Mouse (Mus musculus): Measurements from ENCODE around the gene Gpr174.
"Not testable (repeated sequence)": the region's sequence is repeated elsewhere in the genome, so short reads cannot be mapped to it uniquely, and the experiment has no call there.

Gpr174 gene

DNA sequence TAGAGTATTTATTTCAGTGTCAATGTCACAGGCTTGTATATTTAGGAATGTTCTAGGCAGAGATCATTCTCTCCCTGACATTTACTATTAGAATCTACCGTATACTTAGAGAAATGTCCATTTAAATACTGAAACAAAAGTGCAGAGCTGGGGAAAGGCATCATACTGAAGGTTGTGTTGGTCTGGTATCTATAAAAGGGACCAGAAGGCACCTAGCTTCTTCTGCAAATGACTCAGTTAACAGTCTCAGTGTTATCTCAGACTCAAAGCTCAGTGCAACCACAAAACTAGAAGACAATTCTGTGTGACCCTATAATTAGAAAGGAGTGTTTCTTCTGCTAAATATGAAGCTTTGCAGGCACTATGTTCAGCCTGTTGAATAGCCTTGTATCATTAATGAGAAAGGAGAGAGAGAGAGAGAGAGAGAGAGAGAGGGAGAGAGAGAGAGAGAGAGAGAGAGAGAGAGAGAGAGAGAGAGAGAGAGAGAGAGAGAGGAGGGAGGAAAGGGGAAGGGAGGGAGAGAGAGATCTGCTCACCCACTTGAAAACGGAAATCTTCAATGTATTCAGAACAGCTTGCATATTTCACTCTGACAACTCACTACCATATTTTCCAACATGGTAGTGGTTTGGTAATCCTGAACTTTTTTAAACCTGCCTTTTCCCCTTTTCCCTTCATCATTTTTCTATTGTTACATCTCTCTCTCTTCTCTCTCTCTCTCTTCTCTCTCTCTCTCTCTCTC lies at the start of gene Gpr174:
TSS of gene Gpr174 (plus strand) at position 393 of the 742 bp plus-strand sequence.
- DNase-seq (ENCODE audit: low spot score): no peak

DNA sequence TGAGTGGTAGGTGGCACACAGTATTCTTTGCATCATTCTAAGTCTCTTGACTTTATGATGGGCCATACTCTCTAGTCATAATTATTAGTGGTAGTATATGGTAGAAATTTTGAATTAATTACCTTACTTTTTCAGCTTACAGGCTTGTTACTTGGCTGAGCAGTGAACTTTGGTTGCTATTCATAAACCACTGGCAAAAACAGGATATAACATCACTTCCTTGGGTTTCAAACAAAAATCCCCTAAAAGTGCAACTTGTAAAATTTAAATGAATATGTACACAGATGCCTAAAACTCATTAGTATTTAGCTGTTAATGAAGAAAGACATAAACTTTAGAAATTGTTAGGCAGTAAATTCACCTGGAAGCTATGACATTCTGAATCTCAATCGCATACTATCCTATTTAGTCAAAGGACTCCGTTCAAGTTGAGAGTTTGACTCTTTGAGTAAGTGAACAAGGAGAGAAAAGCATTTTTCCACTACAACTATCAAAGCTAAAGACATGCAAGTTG lies 38.0 kb upstream of the Gpr174 start:
- no peak for DNase-seq (ENCODE audit: low spot score)

DNA sequence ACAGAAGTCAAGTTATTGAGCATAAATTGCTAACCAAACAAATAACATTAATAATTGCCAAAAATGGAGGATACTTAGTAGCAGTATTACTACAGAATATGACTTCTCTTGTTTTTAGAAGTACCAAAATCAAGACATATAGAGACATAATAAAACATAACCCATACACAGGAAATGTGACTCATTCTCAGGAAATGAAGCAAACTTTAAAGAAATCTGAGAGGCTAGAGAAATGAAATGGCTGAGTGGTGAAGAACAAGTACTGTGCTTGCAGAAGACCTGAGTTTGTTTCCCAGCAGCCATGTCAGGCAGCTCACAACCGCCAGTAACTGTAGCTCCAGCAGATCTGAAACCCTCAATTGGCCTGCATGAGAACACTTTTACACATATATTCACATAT lies 30.8 kb upstream of the Gpr174 start:
- no peak for DNase-seq (ENCODE audit: low spot score)

DNA sequence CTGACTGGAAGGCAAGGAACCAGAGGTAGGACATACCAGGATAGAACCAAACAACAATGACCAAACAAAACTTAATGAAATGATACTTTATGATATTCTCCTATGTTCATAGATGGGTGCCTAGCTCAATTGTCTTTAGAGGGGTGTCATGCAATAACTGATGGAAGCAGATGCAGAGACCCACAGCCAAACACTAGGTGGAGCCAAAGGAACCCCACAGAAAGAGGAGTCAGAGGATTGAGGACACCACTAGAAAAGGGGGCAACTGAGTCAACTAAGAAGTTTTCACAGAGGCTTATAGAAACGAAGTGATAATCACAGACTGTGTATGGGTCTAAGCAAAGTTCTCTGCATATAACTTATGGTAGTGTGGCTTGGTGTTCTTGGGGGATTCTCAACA lies 24.5 kb upstream of the Gpr174 start:
- no peak for DNase-seq (ENCODE audit: low spot score)

DNA sequence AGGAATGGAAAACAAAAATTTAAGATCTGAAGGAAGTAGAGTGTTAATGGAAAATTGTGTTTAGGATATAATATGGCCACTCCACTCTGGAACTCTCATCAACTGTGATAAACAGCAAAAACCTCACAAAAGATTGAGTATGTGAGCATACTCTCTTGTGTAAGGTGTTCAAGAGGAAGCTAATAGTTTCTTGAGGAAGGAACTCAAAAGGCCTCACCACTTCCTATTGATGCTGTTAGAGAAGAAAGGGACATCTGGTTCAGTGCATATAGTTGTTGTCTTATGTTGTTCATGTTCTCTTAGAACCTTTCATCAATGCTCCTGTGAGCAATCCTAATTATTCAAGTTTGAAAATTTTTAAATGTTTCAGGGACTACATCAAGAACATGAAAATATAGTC lies 21.0 kb upstream of the Gpr174 start:
- no peak for DNase-seq (ENCODE audit: low spot score)

DNA sequence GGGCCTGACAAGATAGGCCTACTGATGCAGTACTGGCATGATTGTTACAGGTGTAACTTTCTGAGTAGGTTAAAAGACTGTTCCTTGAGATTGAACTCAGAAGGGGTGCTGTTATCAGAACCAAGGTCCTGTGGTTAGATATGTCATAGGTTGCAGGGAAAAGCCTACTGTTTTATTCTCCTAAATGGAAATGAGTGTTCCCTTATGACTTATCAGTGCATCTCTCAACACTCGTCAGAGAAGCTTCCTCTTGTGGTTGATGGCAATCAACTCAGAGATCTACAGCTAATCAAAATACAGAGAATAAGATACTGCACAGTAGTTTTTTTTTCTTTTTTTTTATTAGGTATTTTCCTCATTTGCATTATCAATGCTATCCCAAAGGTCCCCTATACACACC lies 19.2 kb upstream of the Gpr174 start:
- DNase-seq (ENCODE audit: low spot score): no peak

DNA sequence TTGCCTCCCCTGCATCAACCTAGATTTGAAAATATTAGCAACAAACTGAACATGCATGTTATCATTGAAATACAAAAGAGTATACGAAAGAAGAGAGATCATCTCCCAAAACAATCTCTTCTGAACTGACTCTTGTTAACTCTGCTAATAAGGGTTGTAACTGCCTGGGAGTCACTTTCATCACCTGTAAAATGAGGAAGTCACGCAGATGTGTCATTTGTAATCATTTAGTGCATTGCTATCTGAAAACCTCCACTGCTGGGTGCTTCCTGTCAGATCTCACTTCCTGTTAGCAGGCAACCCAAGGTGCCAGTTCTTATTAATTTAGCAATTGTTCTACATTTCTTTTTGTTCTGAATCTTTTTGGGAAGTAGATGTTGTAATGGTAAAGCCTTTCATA lies 5.3 kb upstream of the Gpr174 start:
- DNase-seq (ENCODE audit: low spot score): no peak

DNA sequence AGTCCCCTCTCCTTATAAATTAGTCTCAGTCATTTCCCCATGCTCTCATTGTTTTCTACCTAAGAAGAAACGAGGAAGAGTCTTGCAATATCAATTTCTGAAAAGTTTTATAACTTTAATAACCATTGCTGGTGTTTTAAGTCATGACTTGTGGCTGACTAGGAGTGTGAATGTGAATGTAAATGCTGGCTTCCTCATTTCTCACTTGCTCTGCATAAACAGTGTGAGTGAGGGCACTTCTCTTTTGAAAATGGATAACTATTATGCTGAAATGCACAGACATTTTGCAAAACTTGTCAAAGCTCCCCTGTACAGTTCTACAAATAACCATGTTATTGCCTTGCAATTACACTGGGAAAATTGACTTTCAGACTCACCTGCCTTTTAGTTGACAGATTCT lies 8.9 kb downstream of the Gpr174 start:
- DNase-seq (ENCODE audit: low spot score): no peak

DNA sequence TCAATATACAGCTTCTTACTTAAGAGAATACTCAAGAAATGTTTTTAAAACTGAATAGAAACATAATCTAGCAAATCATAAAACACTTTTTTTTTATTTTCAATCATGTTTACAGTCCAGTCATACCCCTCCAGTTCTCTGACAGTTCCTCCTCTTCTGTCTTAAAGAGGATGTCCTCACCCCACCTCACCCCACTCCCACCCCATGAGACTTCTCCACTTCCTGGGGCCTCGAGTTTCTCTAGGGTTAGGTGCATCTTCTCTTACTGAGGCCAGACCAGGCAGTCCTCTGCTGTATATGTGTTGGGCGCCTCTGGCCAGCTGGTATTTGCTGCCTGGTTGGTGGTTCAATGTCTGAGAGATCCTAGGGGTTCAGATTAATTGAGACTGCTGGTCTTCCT lies 21.9 kb downstream of the Gpr174 start:
- DNase-seq (ENCODE audit: low spot score): no peak

DNA sequence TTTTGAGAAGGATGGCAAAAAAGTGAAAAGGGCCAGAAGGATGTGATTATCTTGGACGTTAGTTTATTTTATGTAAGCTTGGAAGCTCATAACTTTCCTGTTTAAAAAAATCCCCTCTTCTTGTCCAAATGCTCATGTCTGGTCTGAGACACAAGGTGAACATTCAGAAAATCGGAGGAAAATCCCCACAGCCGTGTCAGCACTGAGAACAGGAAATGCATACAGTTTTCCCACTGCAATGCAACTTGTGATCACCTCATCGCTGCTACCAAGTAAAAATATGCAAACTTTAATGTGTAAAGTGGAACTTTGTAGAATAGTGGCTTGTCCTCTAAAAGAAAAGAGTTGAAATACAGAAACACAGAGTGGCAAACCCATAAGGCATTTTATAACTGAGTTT lies 28.5 kb downstream of the Gpr174 start:
- peak; percentile 1 for DNase-seq (ENCODE audit: low spot score)

DNA sequence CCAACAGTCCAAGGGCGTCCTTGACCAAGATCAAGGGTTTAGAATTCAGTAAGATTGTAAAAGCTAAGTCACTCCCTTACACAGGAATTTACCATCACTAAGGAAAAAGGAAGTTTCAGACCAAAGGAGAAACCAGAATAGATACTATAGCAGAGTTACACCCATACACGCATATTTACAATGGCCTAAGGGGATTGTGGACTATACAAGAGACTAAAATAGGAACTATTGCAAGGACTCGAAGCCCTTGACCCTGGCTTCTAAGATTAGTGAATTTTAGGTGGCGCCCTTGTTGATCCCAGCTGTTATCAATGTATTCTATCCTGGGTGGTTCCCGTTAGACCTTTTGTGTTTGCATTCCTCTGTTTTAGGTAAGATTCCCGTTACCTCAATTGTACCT lies 42.2 kb downstream of the Gpr174 start:
- DNase-seq (ENCODE audit: low spot score): not testable (repeated sequence)

DNA sequence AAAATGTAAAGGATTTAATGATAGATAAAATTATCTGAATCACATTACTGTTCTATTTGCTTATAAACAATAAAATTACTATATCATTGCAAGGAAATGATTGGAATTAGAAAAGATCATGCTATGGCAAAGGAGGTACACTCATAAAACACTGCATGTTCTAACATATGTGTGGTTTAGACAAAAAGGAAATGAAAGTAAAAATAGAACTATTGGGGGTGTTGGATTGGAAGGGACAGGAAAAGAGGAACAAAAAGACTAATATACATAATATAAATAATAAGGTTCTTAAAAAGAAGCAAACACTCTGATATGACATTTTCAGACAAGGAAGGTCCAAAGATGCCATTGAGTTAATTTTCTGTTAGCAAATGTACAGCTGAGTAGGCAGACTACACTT lies 43.1 kb downstream of the Gpr174 start:
- no peak for DNase-seq (ENCODE audit: low spot score)

DNA sequence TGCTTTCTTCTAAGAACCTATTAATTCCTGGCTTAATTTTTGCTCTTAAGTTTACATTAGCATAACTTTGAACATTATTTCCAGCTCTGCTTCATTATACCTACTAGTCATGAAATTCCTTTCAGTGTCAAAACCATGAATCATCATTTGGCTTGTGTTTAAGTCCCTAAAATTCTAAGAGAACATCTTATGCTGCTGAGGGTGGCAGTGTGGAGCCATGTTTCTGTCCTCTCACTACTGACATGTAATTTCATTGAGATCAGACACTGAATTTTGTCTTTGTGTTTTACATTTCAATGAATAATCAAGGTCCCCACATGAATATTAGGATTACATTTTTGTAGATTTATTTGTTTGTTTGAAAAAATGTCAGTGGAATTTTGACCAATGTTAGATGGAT lies 50.8 kb downstream of the Gpr174 start:
- DNase-seq (ENCODE audit: low spot score): no peak

DNA sequence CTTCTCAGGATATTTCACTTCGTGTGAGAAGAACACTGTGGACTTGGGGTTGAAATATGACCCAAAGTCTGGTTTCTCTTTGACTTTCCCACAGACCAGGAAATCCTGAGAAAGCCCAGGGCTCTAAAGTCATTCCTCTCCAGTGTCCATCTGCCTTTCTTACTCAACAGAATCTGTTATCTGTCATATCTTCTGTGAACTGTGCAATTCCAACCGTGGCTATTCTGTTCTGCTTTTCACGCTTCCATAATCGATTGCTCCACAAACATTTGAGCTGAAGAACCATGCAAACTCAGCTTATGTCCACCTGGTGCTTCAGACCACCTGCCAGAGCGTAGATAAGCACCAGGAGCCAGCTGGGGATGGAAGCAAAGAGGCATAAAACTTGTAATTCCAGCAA lies 56.9 kb downstream of the Gpr174 start:
- DNase-seq (ENCODE audit: low spot score): no peak

DNA sequence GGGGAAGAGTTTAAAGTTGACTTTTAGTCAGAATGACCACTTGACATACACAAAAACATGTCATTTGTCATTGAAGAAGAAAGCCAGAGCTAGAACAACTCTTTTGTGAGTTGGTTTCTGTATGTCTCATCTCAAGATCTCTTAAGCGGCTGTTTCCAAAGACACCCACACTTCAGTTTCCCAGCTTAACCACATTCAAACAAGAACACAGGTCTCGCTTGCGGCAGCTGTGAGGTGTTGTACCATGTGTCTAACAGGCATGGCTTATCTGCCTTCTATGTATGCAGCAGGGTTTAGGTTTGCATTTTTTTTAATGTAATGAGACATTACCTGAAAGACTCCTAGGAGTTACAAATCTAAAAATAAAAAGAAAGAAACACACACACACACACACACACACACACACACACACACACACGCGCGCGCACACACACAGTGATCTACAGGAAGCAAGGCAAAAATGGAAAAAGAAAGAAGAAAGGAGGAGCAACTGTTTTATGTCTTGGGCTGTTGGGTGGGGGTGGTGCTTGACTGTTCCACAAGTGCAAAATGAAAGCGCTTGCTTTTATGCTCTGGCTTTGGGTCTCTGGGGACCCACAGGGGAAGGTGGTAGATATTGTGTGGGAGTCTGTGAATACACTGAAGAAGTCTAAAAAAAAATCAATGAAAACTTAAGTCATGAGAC lies 70.2 kb downstream of the Gpr174 start:
- no peak for DNase-seq (ENCODE audit: low spot score)

DNA sequence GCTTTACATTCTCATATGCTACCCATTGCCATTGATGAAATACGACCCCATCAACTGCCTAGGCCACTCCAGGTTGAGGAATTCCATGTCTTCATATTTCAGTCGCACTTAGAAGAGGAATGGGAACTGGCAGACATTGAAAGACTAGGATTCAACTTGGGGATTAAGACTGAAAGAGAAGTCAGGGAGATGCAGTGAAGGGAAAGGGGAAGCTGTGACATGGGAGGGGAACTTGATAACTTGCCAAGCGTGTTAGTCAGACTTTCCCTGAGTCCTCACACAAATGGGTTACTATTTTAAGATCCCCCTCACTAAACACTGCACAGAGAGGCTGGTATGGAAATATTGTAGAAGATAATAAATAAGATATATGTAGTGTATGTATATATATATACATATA lies 74.2 kb downstream of the Gpr174 start:
- no peak for DNase-seq (ENCODE audit: low spot score)

DNA sequence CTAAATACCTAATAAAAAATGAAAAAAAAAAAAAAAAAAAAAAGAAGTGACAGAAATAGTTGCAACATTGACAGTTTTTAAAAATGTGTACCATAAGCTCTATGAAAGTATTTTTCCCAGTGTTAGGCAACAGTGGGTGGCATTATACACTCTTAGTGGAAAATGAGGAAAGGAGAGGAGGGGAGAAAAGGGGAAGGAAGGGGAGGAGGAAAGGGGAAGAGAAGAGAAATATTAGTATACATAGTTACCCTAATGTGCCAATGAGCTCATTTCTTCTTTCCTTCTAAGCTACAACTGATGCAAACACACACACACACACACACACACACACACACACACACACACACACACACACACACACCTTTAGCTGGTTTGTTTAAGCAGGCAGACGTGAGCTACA lies 80.9 kb downstream of the Gpr174 start:
- DNase-seq (ENCODE audit: low spot score): no peak

DNA sequence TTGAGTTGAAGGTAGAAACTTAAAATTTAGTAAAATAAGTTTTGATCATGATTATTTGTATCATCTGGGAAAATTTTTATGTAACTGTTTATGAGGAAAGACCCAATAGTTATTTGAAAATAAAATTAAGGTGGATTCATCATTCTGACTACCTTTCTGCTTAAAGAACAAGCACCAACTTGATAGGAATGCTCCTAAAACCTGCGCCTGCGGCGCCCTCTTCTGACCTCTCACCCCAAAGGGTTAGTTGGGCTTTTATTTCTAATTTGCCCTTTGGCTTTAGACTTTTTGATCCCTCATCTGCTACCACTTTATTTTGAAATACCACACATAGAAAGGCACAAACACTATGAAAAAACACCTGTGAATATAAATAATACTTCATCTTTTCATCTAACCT lies 86.3 kb downstream of the Gpr174 start:
- no peak for DNase-seq (ENCODE audit: low spot score)

All from yolk sac, embryonic 10.5 days (tissue).